Comparison of ENCODE assay signal across 24 mouse cellular contexts in the genomic region with DNA sequence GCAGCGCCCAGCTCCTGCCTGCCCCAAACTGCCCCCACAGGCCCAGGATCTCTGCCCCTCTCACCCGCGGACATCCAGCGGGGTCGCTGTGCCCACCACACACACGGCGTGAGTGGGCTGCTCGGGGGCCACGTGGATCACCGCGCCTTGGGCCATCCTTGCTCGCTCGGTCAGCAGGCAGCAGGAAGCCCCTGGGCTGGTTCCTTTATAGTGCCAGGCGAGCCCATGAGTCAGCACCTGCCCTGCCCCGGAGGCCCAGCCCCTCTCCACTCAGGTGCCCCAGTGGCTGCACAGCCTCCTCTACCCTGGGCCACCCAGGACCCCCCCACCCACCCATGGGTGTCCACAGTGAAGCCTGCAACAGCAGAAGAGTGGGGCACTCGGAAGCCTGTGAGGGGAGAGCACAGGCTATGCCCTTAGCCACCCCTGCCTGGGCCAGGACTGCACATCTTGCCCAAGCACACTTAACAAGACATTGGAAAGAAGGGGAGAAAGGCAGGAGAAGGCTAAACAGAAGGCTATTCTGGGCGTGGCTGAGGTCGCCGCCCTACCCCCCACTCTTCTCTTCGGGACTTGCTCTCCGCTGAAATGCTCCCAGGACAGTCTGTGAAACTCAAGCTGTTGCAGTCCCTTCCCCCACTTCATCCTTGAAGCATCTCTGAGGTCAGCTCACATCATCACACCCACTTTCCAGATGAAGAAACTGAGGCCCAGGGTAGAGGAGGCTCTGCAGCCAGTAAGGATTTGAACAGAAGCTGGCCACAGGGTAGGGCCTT. TPM values are rescaled to one million over a fixed set of nuclear protein-coding genes. Genes with fewer than 3 reads are reported as not detected.
DNase-seq lines count a peak whose midpoint lies in the region; ATAC-seq and TF ChIP-seq lines count a peak whose summit lies in the region.
"Had no signal": no experiment of that assay in that cellular context is flagged by ENCODE, and none has a peak within 500 bp of the region (broad histone marks: within the 10 kb centered on the region; RNA-seq: fewer than 3 reads in every experiment).

A gene (minus strand): TSS at position 212 of the 776 bp plus-strand sequence.

- H3K9me3 ChIP-seq in neural tube, embryonic 12.5 days, result no peaks in the 10 kb centered on the region
- no peaks in the 10 kb centered on the region for H3K9me3 ChIP-seq in ES-E14 (ENCODE audit: control insufficient read depth, insufficient read depth, low read depth, low read length)
- H3K9me3 ChIP-seq in embryonic facial prominence, embryonic 10.5 days, result no peaks in the 10 kb centered on the region
- H3K9me3 ChIP-seq: embryonic facial prominence, embryonic 15.5 days; forebrain, embryonic 12.5 days; midbrain, embryonic 13.5 days had no signal

- 0 out of 2 replicates have a peak, but pooled peaks have one; percentile 17 for ATAC-seq in neural tube, embryonic 12.5 days (ENCODE audit: low FRiP score, low read depth)
- ATAC-seq: activated CD4-positive, CD25-positive, alpha-beta regulatory T cell, adult 4 months; CD4-positive, CD25-positive, alpha-beta regulatory T cell, adult 4 months; hindbrain, embryonic 16.5 days; midbrain, embryonic 13.5 days had no signal

- 85% methylated on average over 21 of the region's 21 CpGs for WGBS in neural tube, embryonic 12.5 days
- WGBS in embryonic facial prominence, embryonic 10.5 days, result 87% methylated on average over 21 of the region's 21 CpGs
- WGBS in olfactory bulb, adult 2 months, result 91% methylated on average over 21 of the region's 21 CpGs

- no peaks in the 10 kb centered on the region for H3K27me3 ChIP-seq in neural tube, embryonic 12.5 days (replicated peaks)
- H3K27me3 ChIP-seq in embryonic facial prominence, embryonic 10.5 days (replicated peaks; ENCODE audit: low read depth, poor library complexity, severe bottlenecking), result no peaks in the 10 kb centered on the region; the same call in 1 of the 2 replicates
- H3K27me3 ChIP-seq: embryonic facial prominence, embryonic 15.5 days; midbrain, embryonic 13.5 days had no signal

- no peak for TF ChIP-seq CTCF in olfactory bulb, adult 2 months (IDR thresholded peaks at IDR 0.05; ENCODE audit: insufficient read depth, low read depth, low read length)

- H3K4me2 ChIP-seq in neural tube, embryonic 12.5 days (replicated peaks), result no peak within 1 kb of the TSS
- H3K4me2 ChIP-seq: embryonic facial prominence, embryonic 15.5 days; forebrain, embryonic 12.5 days; midbrain, embryonic 13.5 days had no signal

- H3K9ac ChIP-seq in neural tube, embryonic 12.5 days, result no peak within 1 kb of the TSS
- H3K9ac ChIP-seq in ES-E14 (ENCODE audit: insufficient read depth, low read depth, low read length, poor library complexity, severe bottlenecking), result peak within 1 kb of the TSS; percentile 46; the same call in 1 of the 2 replicates
- H3K9ac ChIP-seq: embryonic facial prominence, embryonic 15.5 days; forebrain, embryonic 12.5 days; midbrain, embryonic 13.5 days had no signal

- no peak within 1 kb of the TSS for H3K27ac ChIP-seq in neural tube, embryonic 12.5 days
- no peak within 1 kb of the TSS for H3K27ac ChIP-seq in ES-E14 (ENCODE audit: insufficient read depth, low read depth, low read length, poor library complexity, severe bottlenecking)
- H3K27ac ChIP-seq in embryonic facial prominence, embryonic 10.5 days (replicated peaks), result peak within 1 kb of the TSS; percentile 48
- H3K27ac ChIP-seq in olfactory bulb, adult 2 months (ENCODE audit: insufficient read depth, low read depth, low read length), result no peak within 1 kb of the TSS
- H3K27ac ChIP-seq: embryonic facial prominence, embryonic 15.5 days; forebrain, embryonic 12.5 days; midbrain, embryonic 13.5 days had no signal

- no peak for TF ChIP-seq POLR2A in olfactory bulb, adult 2 months (IDR thresholded peaks at IDR 0.05; ENCODE audit: insufficient read depth, low read depth, low read length)

- in situ Hi-C loops in ES-E14 (cut with MboI; ENCODE audit: low sequenced_read_pairs in 2 of 2, unreplicated experiment in 2 of 2), result no loop called here

- H3K4me3 ChIP-seq in neural tube, embryonic 12.5 days, result no peak within 1 kb of the TSS
- peak within 1 kb of the TSS in 1 of 2 experiments; percentile 47; a peak in 2 of 4 replicates for H3K4me3 ChIP-seq in ES-E14 (ENCODE audit: insufficient read depth in 1 of 2, low read depth in 1 of 2, low read length in 2 of 2, poor library complexity in 1 of 2, severe bottlenecking in 1 of 2)
- no peak within 1 kb of the TSS for H3K4me3 ChIP-seq in embryonic facial prominence, embryonic 10.5 days
- H3K4me3 ChIP-seq in olfactory bulb, adult 2 months (ENCODE audit: insufficient read depth, low read depth, low read length), result no peak within 1 kb of the TSS
- H3K4me3 ChIP-seq: embryonic facial prominence, embryonic 15.5 days; forebrain, embryonic 12.5 days; midbrain, embryonic 13.5 days had no signal

- DNase-seq in neural tube, embryonic 10.5 days (ENCODE audit: extremely low spot score, low spot score), result no peak
- no peak for DNase-seq in ES-E14 (ENCODE audit: low read depth, low spot score)
- no peak for DNase-seq in embryonic facial prominence, embryonic 10.5 days (ENCODE audit: low spot score)
- no peak for DNase-seq in adrenal gland, postnatal 10 days
- DNase-seq in spleen, postnatal 14 days (ENCODE audit: low spot score in 2 of 2), result no peak
- DNase-seq: adrenal gland, postnatal 36 days; cerebellum, adult 9-10 months; gastrocnemius, postnatal 25 days; heart, postnatal 36 days; kidney, adult 11 months; kidney, postnatal 14 days; lung, adult 2 months; lung, postnatal 4 days; right cerebral cortex, postnatal 14 days had no signal

- H3K36me3 ChIP-seq in neural tube, embryonic 12.5 days, result no peaks in the 10 kb centered on the region
- H3K36me3 ChIP-seq in ES-E14 (ENCODE audit: control insufficient read depth, insufficient read depth, low read length, poor library complexity, severe bottlenecking), result no peaks in the 10 kb centered on the region
- no peaks in the 10 kb centered on the region for H3K36me3 ChIP-seq in embryonic facial prominence, embryonic 10.5 days (replicated peaks)
- H3K36me3 ChIP-seq: embryonic facial prominence, embryonic 15.5 days; forebrain, embryonic 12.5 days; midbrain, embryonic 13.5 days had no signal

- H3K4me1 ChIP-seq in neural tube, embryonic 12.5 days, result peaks cover 12% of the 10 kb centered on the region
- peaks cover 0 to 17% of the 10 kb centered on the region in 2 experiments; a peak in 1 of 4 replicates for H3K4me1 ChIP-seq in ES-E14 (ENCODE audit: control insufficient read depth in 2 of 2, insufficient read depth in 2 of 2, low read length in 2 of 2, poor library complexity in 1 of 2)
- H3K4me1 ChIP-seq in embryonic facial prominence, embryonic 10.5 days, result peaks cover 15% of the 10 kb centered on the region
- peaks cover 7% of the 10 kb centered on the region for H3K4me1 ChIP-seq in olfactory bulb, adult 2 months (ENCODE audit: control insufficient read depth, insufficient read depth, low read length)

TF ChIP-seq in ES-E14, 5 proteins besides CTCF, POLR2A, EP300 and RAD21:
- TF ChIP-seq ZC3H11A (IDR thresholded peaks at IDR 0.05; ENCODE audit: borderline replicate concordance, low read depth, low read length), result no peak
- TF ChIP-seq ZNF384 (IDR thresholded peaks at IDR 0.05; ENCODE audit: low read depth, low read length), result no peak
- TF ChIP-seq MAFK (IDR thresholded peaks at IDR 0.05; ENCODE audit: insufficient read depth, low read depth, low read length), result no peak
- TF ChIP-seq CHD2 (IDR thresholded peaks at IDR 0.05; ENCODE audit: low read depth, low read length), result no peak
- no peak for TF ChIP-seq HCFC1 (IDR thresholded peaks at IDR 0.05; ENCODE audit: borderline replicate concordance, insufficient read depth, low read length)

RNA-seq across cellular contexts. Expression of the gene that starts here (rescaled TPM):
- 0.18 and 0.22 TPM in 2 replicates for polyA plus RNA-seq in neural tube, embryonic 12.5 days (2016; fragmentation: Nextera tagmentation; extraction: Ambion mirVana)
- 1.7 and 2.1 TPM in 2 replicates for total RNA-seq in ES-E14 (2012; rRNA removed)
- polyA plus RNA-seq in embryonic facial prominence, embryonic 10.5 days (2016; fragmentation: Nextera tagmentation; extraction: Ambion mirVana), result 0.30 and 0.49 TPM in 2 replicates
- not detected in 2 replicates for polyA plus RNA-seq in olfactory bulb, adult 2 months (2012; ENCODE audit: insufficient read depth, insufficient read length, low replicate concordance, missing spikeins)
- 1 to 10 TPM; 1.1 to 1.2 TPM for total RNA-seq in adrenal gland, postnatal 10 days (2021)
- total RNA-seq: layer of hippocampus, postnatal 14 days; left cerebral cortex, postnatal 14 days had no signal

Comparison
In these comparisons a context has a peak if more than half of its experiments do, and no peak if none do; other contexts are left out.
1. Peak in ATAC-seq in neural tube, embryonic 12.5 days; RNA of the gene not detected or under 1 TPM.